ENCODE assay signal across 19 mouse cellular contexts in genomic region chr6:73264801-73265200, GRCm38 (mm10). TPM values are rescaled to one million over a fixed set of nuclear protein-coding genes. Genes with fewer than 3 reads are reported as not detected.
DNase-seq lines count a peak whose midpoint lies in the region; ATAC-seq and TF ChIP-seq lines count a peak whose summit lies in the region.
"Had no signal": no experiment of that assay in that cellular context is flagged by ENCODE, and none has a peak within 500 bp of the region (broad histone marks: within the 10 kb centered on the region; RNA-seq: fewer than 3 reads in every experiment).

No protein-coding gene starts in this region.

- H3K9me3 ChIP-seq in liver, embryonic 11.5 days (ENCODE audit: control insufficient read depth, low read length), result no peaks in the 10 kb centered on the region
- H3K9me3 ChIP-seq: heart, embryonic 13.5 days had no signal

- peaks cover 3% of the 10 kb centered on the region; the same call in 1 of the 2 replicates for H3K79me2 ChIP-seq in liver, adult 2 months (ENCODE audit: control insufficient read depth, insufficient read depth, low read length)

- H3K27ac ChIP-seq in liver, adult 2 months (replicated peaks; ENCODE audit: insufficient read depth, low read depth, low read length), result no peak overlapping the region
- no peak overlapping the region for H3K27ac ChIP-seq in liver, embryonic 11.5 days (ENCODE audit: low read depth, low read length)
- H3K27ac ChIP-seq: heart, embryonic 13.5 days had no signal

- H3K4me1 ChIP-seq in liver, adult 2 months (ENCODE audit: control insufficient read depth, insufficient read depth, low read length), result peaks cover 7% of the 10 kb centered on the region
- H3K4me1 ChIP-seq in liver, embryonic 11.5 days (replicated peaks; ENCODE audit: control insufficient read depth, insufficient read depth, low read length), result no peaks in the 10 kb centered on the region

- peaks cover 62% of the 10 kb centered on the region for H3K36me3 ChIP-seq in liver, adult 2 months (ENCODE audit: control insufficient read depth, insufficient read depth, low read length)
- H3K36me3 ChIP-seq in liver, embryonic 11.5 days (ENCODE audit: control insufficient read depth, insufficient read depth, low read length), result peaks cover 22% of the 10 kb centered on the region

- peak; percentile 28 for DNase-seq in embryo, embryonic 10.5 days (ENCODE audit: low spot score)
- no peak for DNase-seq in embryo, embryonic 11 days
- DNase-seq in kidney, adult 11 months, result peak; percentile 68
- DNase-seq in kidney, postnatal 14 days, result no peak
- DNase-seq in liver, adult 2 months (ENCODE audit: extremely low read depth, low read depth, low spot score), result peak; percentile 85
- no peak for DNase-seq in liver, embryonic 11.5 days (ENCODE audit: low spot score)
- DNase-seq in kidney, postnatal 36 days, result peak; percentile 55 to 63
- DNase-seq in layer of hippocampus, postnatal 10 days (ENCODE audit: low spot score in 2 of 2), result no peak
- DNase-seq: cerebellum, adult 2 months; forebrain, postnatal 0 days; heart, postnatal 4 days; lung, postnatal 10 days; midbrain, embryonic 14.5 days; spleen, adult 18-20 months; thymus, adult 18-20 months; thymus, postnatal 4 days had no signal

- TF ChIP-seq POLR2A in liver, adult 2 months (IDR thresholded peaks at IDR 0.05; ENCODE audit: extremely low read depth, insufficient read depth, low read length), result no peak

- WGBS in liver, adult 2 months, result 26% methylated on average over 2 of the region's 2 CpGs
- WGBS in liver, embryonic 11.5 days, result 85% methylated on average over 2 of the region's 2 CpGs

- no peak overlapping the region for H3K9ac ChIP-seq in liver, adult 2 months (ENCODE audit: low read depth, low read length)
- H3K9ac ChIP-seq in liver, embryonic 11.5 days (ENCODE audit: low read depth, low read length), result no peak overlapping the region
- H3K9ac ChIP-seq: forebrain, postnatal 0 days; heart, embryonic 13.5 days had no signal

- H3K27me3 ChIP-seq in liver, adult 2 months (ENCODE audit: control insufficient read depth, insufficient read depth, low read length), result no peaks in the 10 kb centered on the region
- no peaks in the 10 kb centered on the region for H3K27me3 ChIP-seq in liver, embryonic 11.5 days (replicated peaks; ENCODE audit: control insufficient read depth, insufficient read depth, low read length)
- H3K27me3 ChIP-seq: heart, embryonic 13.5 days had no signal

- no peak overlapping the region for H3K4me2 ChIP-seq in liver, embryonic 11.5 days
- H3K4me2 ChIP-seq: heart, embryonic 13.5 days had no signal

- no peak overlapping the region for H3K4me3 ChIP-seq in liver, adult 2 months (ENCODE audit: insufficient read depth, low read depth, low read length)
- no peak overlapping the region for H3K4me3 ChIP-seq in liver, embryonic 11.5 days (ENCODE audit: low read depth, low read length)
- H3K4me3 ChIP-seq: heart, embryonic 13.5 days; myocyte had no signal

- no peak for ATAC-seq in liver, embryonic 11.5 days (replicated peaks; ENCODE audit: low FRiP score)
- ATAC-seq: CD4-positive, CD25-positive, alpha-beta regulatory T cell, adult 4 months; forebrain, postnatal 0 days had no signal

- TF ChIP-seq CTCF in liver, adult 2 months (IDR thresholded peaks at IDR 0.05; ENCODE audit: low read depth, low read length), result no peak

RNA-seq across cellular contexts. Expression of gene Suclg1, which starts 16.6 kb away (rescaled TPM):
- 140 and 163 TPM in 2 replicates for total RNA-seq in liver, adult 2 months (2014; rRNA removed)
- polyA plus RNA-seq in liver, adult 2 months (2012; rRNA removed), result 136 and 186 TPM in 2 replicates
- polyA plus RNA-seq in liver, embryonic 11.5 days (2014; fragmentation: Nextera tagmentation; extraction: Ambion mirVana), result 188 and 206 TPM in 2 replicates
- 100 to 1,000 TPM; 109 to 114 TPM for total RNA-seq in layer of hippocampus, postnatal 10 days (2021)

RNA-seq across cellular contexts. Expression of gene Dnah6, which starts 43.4 kb away (rescaled TPM):
- total RNA-seq in liver, adult 2 months (2014; rRNA removed), result not detected in 2 replicates
- not detected in 2 replicates for polyA plus RNA-seq in liver, adult 2 months (2012; rRNA removed)
- 0.01 and 0.03 TPM in 2 replicates for polyA plus RNA-seq in liver, embryonic 11.5 days (2014; fragmentation: Nextera tagmentation; extraction: Ambion mirVana)
- total RNA-seq in layer of hippocampus, postnatal 10 days (2021), result 1 to 10 TPM; 1.8 to 2.4 TPM
- polyA plus RNA-seq: CD4-positive, CD25-positive, alpha-beta regulatory T cell, adult 4 months had no signal

Comparison
In these comparisons a context has a peak if more than half of its experiments do, and no peak if none do; other contexts are left out.
1. DNase-seq: peak in embryo, embryonic 10.5 days (single experiment), kidney, adult 11 months (single experiment), liver, adult 2 months (single experiment) and kidney, postnatal 36 days (2 of 2); none in embryo, embryonic 11 days (single experiment), kidney, postnatal 14 days (single experiment), liver, embryonic 11.5 days (single experiment) and layer of hippocampus, postnatal 10 days (0 of 2).